Mouse (Mus musculus) gastrocnemius, postnatal 10 days (tissue): ENCODE results near the gene Cmbl. TPM values are rescaled to one million over a fixed set of nuclear protein-coding genes. Genes with fewer than 3 reads are reported as not detected.

ENCODE experiments used
- DNase-seq: peaks from one replicate; pipeline ENCODE4 v3.0.0; 2021; ENCODE audit warnings: mixed read lengths
- total RNA-seq, 2 experiments: library from RNA; stranded (reverse); gene quantifications; 2 replicates each; pipeline ENCODE4 v1.2.3; 2021

Gene Cmbl
- total RNA-seq, 2 experiments from 2014 or later = 48.0 to 51.9 TPM

- no peak for DNase-seq
Observed at GRCm38 (mm10) chr15:31627277-31628154, 62.3 kb downstream of the Cmbl start.

- DNase-seq = no peak
Observed at GRCm38 (mm10) chr15:31628180-31628579, 63.0 kb downstream of the Cmbl start.

GRCm38 (mm10) chr15:31629556-31629955, 64.4 kb downstream of the Cmbl start:
- DNase-seq = no peak

- DNase-seq = no peak
Observed at GRCm38 (mm10) chr15:31631396-31631858, 66.2 kb downstream of the Cmbl start.

- no peak for DNase-seq
Observed at GRCm38 (mm10) chr15:31632478-31632877, 67.3 kb downstream of the Cmbl start.

- DNase-seq = no peak
Observed at GRCm38 (mm10) chr15:31634582-31634981, 69.4 kb downstream of the Cmbl start.

GRCm38 (mm10) chr15:31636091-31636595, 71.0 kb downstream of the Cmbl start:
- no peak for DNase-seq

Other genes starting within 250 kb of the Cmbl start
- 1 to 10 TPM; 5.5 to 5.8 TPM for gene Ankrd33b, start 197.7 kb upstream of the Cmbl start, total RNA-seq
- gene Ropn1l, start 111.7 kb upstream of the Cmbl start, total RNA-seq = under 1 TPM in 1 of 2 experiments, not detected in 1; 0.38 TPM
- 10 to 100 TPM; 69.4 to 75.0 TPM for gene March6, start 34.3 kb upstream of the Cmbl start, total RNA-seq
- gene Cct5, start 36.4 kb downstream of the Cmbl start, total RNA-seq = 100 to 1,000 TPM; 248 to 264 TPM
- gene Fam173b, start 36.5 kb downstream of the Cmbl start, total RNA-seq = 10 to 100 TPM; 11.4 to 12.6 TPM